Mouse (Mus musculus) kidney, postnatal 0 days (tissue): ENCODE measurements at regions not wholly inside any gene's neighbourhood (a gene's known extent, or its start where the extent isn't known, plus 50 kb on each side); places are given as distances from the start of the nearest gene placed in this dataset.
A peak's percentile ranks its signal among the peaks of the same experiment; 100 is the strongest.
"Not testable (repeated sequence)": the region's sequence is repeated elsewhere in the genome, so short reads cannot be mapped to it uniquely, and the experiment has no call there.

Experiments used
- ATAC-seq: fragments of 200-750 bp; cut with Nextera tagmentation; replicated peaks from 2 replicates; pipeline ENCODE4 v1.8.0; 2017; ENCODE audit warnings: low read depth, moderate number of reproducible peaks, moderate TSS enrichment, moderate library complexity; ENCODE audit not compliant: low FRiP score
- DNase-seq: peaks from one replicate; pipeline ENCODE4 v3.0.0-alpha.2; 2016; ENCODE audit warnings: low spot score
- H3K27ac ChIP-seq: fragments of 300-500 bp; sonication (generic); 2 replicates; pipeline ENCODE4 v1.5.1; 2014; ENCODE audit warnings: mild to moderate bottlenecking
- H3K27me3 ChIP-seq: fragments of 300-500 bp; sonication (generic); 2 replicates; pipeline ENCODE4 v1.6.1; 2014; ENCODE audit warnings: low read length, mixed read lengths; ENCODE audit not compliant: insufficient read depth
- H3K36me3 ChIP-seq: fragments of 300-500 bp; sonication (generic); 2 replicates; pipeline ENCODE4 v1.6.1; 2014; ENCODE audit warnings: low read length, mixed read lengths; ENCODE audit not compliant: insufficient read depth
- H3K4me1 ChIP-seq: fragments of 300-500 bp; sonication (generic); replicated peaks from 2 replicates; pipeline ENCODE4 v1.6.1; 2014; ENCODE audit warnings: antibody characterized with exemption, low read length, mixed read lengths; ENCODE audit not compliant: insufficient read depth
- H3K4me2 ChIP-seq: fragments of 300-500 bp; sonication (generic); 2 replicates; pipeline ENCODE4 v1.6.1; 2014; ENCODE audit warnings: mild to moderate bottlenecking, low read length, moderate library complexity, mixed read lengths
- H3K4me3 ChIP-seq: fragments of 300-500 bp; sonication (generic); replicated peaks from 2 replicates; pipeline ENCODE4 v1.5.1; 2014; ENCODE audit warnings: low read depth, low read length
- H3K9ac ChIP-seq: fragments of 300-500 bp; sonication (generic); 2 replicates; pipeline ENCODE4 v1.6.1; 2014; ENCODE audit warnings: low read depth, low read length
- H3K9me3 ChIP-seq: fragments of 300-500 bp; sonication (generic); replicated peaks from 2 replicates; pipeline ENCODE4 v1.6.1; 2016; ENCODE audit warnings: low read length, inconsistent platforms, mixed read lengths
- CTCF ChIP-seq: IDR thresholded peaks from 2 replicates; pipeline ENCODE4 v1.5.1; 2016; ENCODE audit warnings: antibody characterized with exemption, low read depth, mild to moderate bottlenecking, moderate library complexity
- WGBS: fragments of 180-500 bp; shearing (Covaris S2); extraction: QIAGEN DNeasy Blood & Tissue Kit; methylation state at CpG from one replicate; pipeline ENCODE4 v1.1.7; 2014; 5-methylcytosine and 5-hydroxymethylcytosine counted together

GRCm38 (mm10) chr14:14478159-14478558 lies 77.1 kb downstream of the Olfr721-ps1 start:
- not testable (repeated sequence) for H3K4me3 ChIP-seq, H3K9me3 ChIP-seq, H3K27ac ChIP-seq, H3K9ac ChIP-seq, H3K36me3 ChIP-seq, H3K4me2 ChIP-seq, ATAC-seq, H3K27me3 ChIP-seq, H3K4me1 ChIP-seq, DNase-seq
- 58% methylated on average over 2 of the region's 2 CpGs for WGBS

GRCm38 (mm10) chr14:14481840-14482239 lies 80.7 kb downstream of the Olfr721-ps1 start:
- Histone ChIP-seq H3K36me3 (no peaks in the 10 kb centered on the region), H3K9ac (no peak overlapping the region), H3K4me1 (no peaks in the 10 kb centered on the region), H3K9me3 (no peaks in the 10 kb centered on the region), H3K4me2 (no peak overlapping the region), H3K27ac (no peak overlapping the region), H3K27me3 (no peaks in the 10 kb centered on the region), H3K4me3 (no peak overlapping the region)
- DNase-seq (peak; percentile 59), ATAC-seq (no peak)
- TF ChIP-seq CTCF: peak; percentile 76
- 86% methylated on average over 1 of the region's 1 CpGs for WGBS

GRCm38 (mm10) chr14:14486356-14486755 lies 85.3 kb downstream of the Olfr721-ps1 start:
- DNase-seq (no peak), ATAC-seq (no peak)
- Histone ChIP-seq H3K36me3 (no peaks in the 10 kb centered on the region), H3K9me3 (no peaks in the 10 kb centered on the region), H3K27me3 (no peaks in the 10 kb centered on the region), H3K4me1 (no peaks in the 10 kb centered on the region), H3K4me2 (no peak overlapping the region), H3K27ac (no peak overlapping the region), H3K4me3 (no peak overlapping the region), H3K9ac (no peak overlapping the region)
- TF ChIP-seq CTCF: no peak
- WGBS: 100% methylated on average over 1 of the region's 1 CpGs

GRCm38 (mm10) chr14:14490501-14490900 lies 89.4 kb downstream of the Olfr721-ps1 start:
- Histone ChIP-seq H3K36me3 (no peaks in the 10 kb centered on the region), H3K9me3 (no peaks in the 10 kb centered on the region), H3K4me3 (no peak overlapping the region), H3K4me2 (no peak overlapping the region), H3K4me1 (no peaks in the 10 kb centered on the region), H3K27ac (no peak overlapping the region), H3K27me3 (no peaks in the 10 kb centered on the region), H3K9ac (no peak overlapping the region)
- no peak for DNase-seq
- TF ChIP-seq CTCF: no peak
- no peak for ATAC-seq

GRCm38 (mm10) chr14:14492041-14492440 lies 90.9 kb downstream of the Olfr721-ps1 start:
- no peak for TF ChIP-seq CTCF
- no peak for DNase-seq
- no peaks in the 10 kb centered on the region for H3K27me3 ChIP-seq
- no peak overlapping the region for H3K9ac ChIP-seq
- no peak overlapping the region for H3K27ac ChIP-seq
- no peak for ATAC-seq
- no peaks in the 10 kb centered on the region for H3K4me1 ChIP-seq
- H3K4me3 ChIP-seq: no peak overlapping the region
- no peaks in the 10 kb centered on the region for H3K36me3 ChIP-seq
- no peaks in the 10 kb centered on the region for H3K9me3 ChIP-seq
- no peak overlapping the region for H3K4me2 ChIP-seq

- DNase-seq: no peak
These were observed 110.8 kb downstream of the Olfr721-ps1 start for GRCm38 (mm10) chr14:14511927-14512326.

GRCm38 (mm10) chr14:14513056-14513455 lies 112.0 kb downstream of the Olfr721-ps1 start:
- no peaks in the 10 kb centered on the region for H3K27me3 ChIP-seq
- H3K9me3 ChIP-seq: no peaks in the 10 kb centered on the region
- H3K4me3 ChIP-seq: no peak overlapping the region
- H3K9ac ChIP-seq: no peak overlapping the region
- H3K27ac ChIP-seq: no peak overlapping the region
- H3K4me2 ChIP-seq: no peak overlapping the region
- TF ChIP-seq CTCF: no peak
- no peak for ATAC-seq
- no peaks in the 10 kb centered on the region for H3K36me3 ChIP-seq
- no peak for DNase-seq
- WGBS: 95% methylated on average over 2 of the region's 2 CpGs
- no peaks in the 10 kb centered on the region for H3K4me1 ChIP-seq

More at GRCm38 (mm10) chr14:14511927-14512326, 110.8 kb downstream of the Olfr721-ps1 start:
- Histone ChIP-seq H3K9me3 (no peaks in the 10 kb centered on the region), H3K27me3 (no peaks in the 10 kb centered on the region), H3K36me3 (no peaks in the 10 kb centered on the region), H3K27ac (no peak overlapping the region), H3K4me3 (no peak overlapping the region), H3K4me1 (no peaks in the 10 kb centered on the region), H3K4me2 (no peak overlapping the region), H3K9ac (no peak overlapping the region)
- no peak for ATAC-seq
- no peak for TF ChIP-seq CTCF
- whole genome bisulfite sequencing: 91% methylated on average over 4 of the region's 4 CpGs
